Mouse (Mus musculus) layer of hippocampus, postnatal 14 days (tissue): ENCODE measurements around the gene Vmn2r19. TPM values are rescaled to one million over a fixed set of nuclear protein-coding genes. Genes with fewer than 3 reads are reported as not detected.

ENCODE experiments used
- total RNA-seq, 2 experiments: library from RNA; stranded (reverse); gene quantifications; 2 replicates each; pipeline ENCODE4 v1.2.3; 2021

Gene Vmn2r19
- total RNA-seq, 2 experiments from 2014 or later = not detected

Other genes starting within 250 kb of the Vmn2r19 start
- 1 to 10 TPM; 2.3 to 2.6 TPM for gene Clec4a2, start 201.9 kb upstream of the Vmn2r19 start, total RNA-seq
- not detected for gene Clec4b2, start 135.4 kb upstream of the Vmn2r19 start, total RNA-seq
- gene Clec4n, start 78.5 kb upstream of the Vmn2r19 start, total RNA-seq = 1 to 10 TPM in 1 of 2 experiments, not detected in 1; 1.2 TPM
- gene Clec4d, start 46.2 kb upstream of the Vmn2r19 start, total RNA-seq = not detected
- gene Clec4e, start 18.5 kb upstream of the Vmn2r19 start, total RNA-seq = not detected
- not detected for gene Vmn2r20, start 109.8 kb downstream of the Vmn2r19 start, total RNA-seq
- gene Vmn2r21, start 225.1 kb downstream of the Vmn2r19 start, total RNA-seq = not detected